Mouse (Mus musculus): ENCODE results near the gene Eef1akmt3.

GRCm38 (mm10) chr10:127078677-127079575, 37.6 kb upstream of the Eef1akmt3 start:
- TF ChIP-seq CTCF (IDR thresholded peaks at IDR 0.05; ENCODE audit: low read depth) (no peak), EP300 (IDR thresholded peaks at IDR 0.05; ENCODE audit: low read depth) (no peak)

Data from liver, embryonic 14.5 days (tissue).